Mouse (Mus musculus) small intestine, adult 2 months (tissue): ENCODE measurements at regions not wholly inside any gene's neighbourhood (a gene's known extent, or its start where the extent isn't known, plus 50 kb on each side); places are given as distances from the start of the nearest gene placed in this dataset.

Experiments
- H3K27ac ChIP-seq: fragments of 200-500 bp; 2 replicates; pipeline ENCODE4 v1.5.1; 2012; ENCODE audit warnings: low read depth, low read length, control low read depth, inconsistent platforms; ENCODE audit not compliant: insufficient read depth
- H3K27me3 ChIP-seq: fragments of 200-500 bp; 2 replicates; pipeline ENCODE4 v1.6.1; 2012; ENCODE audit warnings: mild to moderate bottlenecking, moderate library complexity, low read length, inconsistent platforms; ENCODE audit not compliant: control insufficient read depth, insufficient read depth
- H3K36me3 ChIP-seq: fragments of 200-500 bp; 2 replicates; pipeline ENCODE4 v1.6.1; 2012; ENCODE audit warnings: mild to moderate bottlenecking, low read length, control low read depth, inconsistent platforms; ENCODE audit not compliant: control insufficient read depth, insufficient read depth
- H3K4me1 ChIP-seq: fragments of 200-500 bp; 2 replicates; pipeline ENCODE4 v1.6.1; 2012; ENCODE audit warnings: low read length, inconsistent platforms, mixed read lengths; ENCODE audit not compliant: control insufficient read depth, insufficient read depth, insufficient read length
- H3K4me3 ChIP-seq: fragments of 200-500 bp; 2 replicates; pipeline ENCODE4 v1.5.1; 2012; ENCODE audit warnings: low read depth, mild to moderate bottlenecking, control low read depth, inconsistent platforms, low read length, moderate library complexity
- CTCF ChIP-seq: fragments of 200-500 bp; IDR thresholded peaks from 2 replicates; pipeline ENCODE4 v1.5.1; 2012; ENCODE audit warnings: low read depth, mild to moderate bottlenecking, control low read depth, inconsistent platforms, low read length, moderate library complexity, mixed read lengths; ENCODE audit not compliant: insufficient replicate concordance, insufficient read length; ENCODE audit errors: extremely low read depth
- POLR2A ChIP-seq: fragments of 200-500 bp; IDR thresholded peaks from 2 replicates; pipeline ENCODE4 v1.6.1; 2012; ENCODE audit warnings: low read depth, mild to moderate bottlenecking, control low read depth, inconsistent platforms, low read length, moderate library complexity
- WGBS: fragments of 180-500 bp; shearing (Covaris S2); methylation state at CpG from one replicate; pipeline ENCODE4 v1.1.7; 2018; 5-methylcytosine and 5-hydroxymethylcytosine counted together

GRCm38 (mm10) chr1:159160035-159160960 is 71.8 kb upstream of the Cop1 start:
- no peaks in the 10 kb centered on the region for H3K4me1 ChIP-seq
- no peak overlapping the region for H3K4me3 ChIP-seq
- TF ChIP-seq CTCF = no peak
- no peak for TF ChIP-seq POLR2A
- no peaks in the 10 kb centered on the region for H3K36me3 ChIP-seq
- no peaks in the 10 kb centered on the region for H3K27me3 ChIP-seq
- H3K27ac ChIP-seq = no peak overlapping the region
- 76% methylated on average over 8 of the region's 8 CpGs for WGBS

- H3K27ac ChIP-seq = no peak overlapping the region
- no peaks in the 10 kb centered on the region for H3K36me3 ChIP-seq
- no peak overlapping the region for H3K4me3 ChIP-seq
- H3K27me3 ChIP-seq = no peaks in the 10 kb centered on the region
- TF ChIP-seq POLR2A (no peak), CTCF (no peak)
- no peaks in the 10 kb centered on the region for H3K4me1 ChIP-seq
- 42% methylated on average over 4 of the region's 4 CpGs for WGBS
Measured at GRCm38 (mm10) chr1:159163113-159163885, 68.8 kb upstream of the Cop1 start.

DNA sequence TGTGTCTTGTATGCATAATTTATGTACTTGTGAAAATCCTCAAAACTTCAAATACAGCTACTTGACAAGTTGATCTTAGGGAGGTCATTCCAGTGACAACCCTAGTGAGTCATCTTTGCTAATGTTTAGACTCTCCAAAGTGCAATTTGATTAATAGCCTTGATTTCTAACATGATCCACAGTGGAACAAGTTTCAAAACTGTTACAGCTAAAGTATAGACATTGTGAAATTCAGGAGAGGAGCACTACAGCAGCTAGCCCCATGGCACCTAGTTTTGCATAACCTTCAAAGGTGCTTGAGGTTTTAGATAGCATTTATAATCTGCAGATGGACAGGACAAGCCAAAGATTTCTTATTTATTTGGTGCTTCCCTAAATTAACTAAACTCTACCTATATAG is 50.1 kb upstream of the Cop1 start:
- Histone ChIP-seq H3K27me3 (no peaks in the 10 kb centered on the region), H3K4me1 (no peaks in the 10 kb centered on the region), H3K27ac (no peak overlapping the region), H3K4me3 (no peak overlapping the region), H3K36me3 (no peaks in the 10 kb centered on the region)
- TF ChIP-seq CTCF (no peak), POLR2A (no peak)
